Mouse (Mus musculus): ENCODE results near the gene Gtf3c1.
"Not testable (repeated sequence)": the region's sequence is repeated elsewhere in the genome, so short reads cannot be mapped to it uniquely, and the experiment has no call there.

Gene Gtf3c1

DNA sequence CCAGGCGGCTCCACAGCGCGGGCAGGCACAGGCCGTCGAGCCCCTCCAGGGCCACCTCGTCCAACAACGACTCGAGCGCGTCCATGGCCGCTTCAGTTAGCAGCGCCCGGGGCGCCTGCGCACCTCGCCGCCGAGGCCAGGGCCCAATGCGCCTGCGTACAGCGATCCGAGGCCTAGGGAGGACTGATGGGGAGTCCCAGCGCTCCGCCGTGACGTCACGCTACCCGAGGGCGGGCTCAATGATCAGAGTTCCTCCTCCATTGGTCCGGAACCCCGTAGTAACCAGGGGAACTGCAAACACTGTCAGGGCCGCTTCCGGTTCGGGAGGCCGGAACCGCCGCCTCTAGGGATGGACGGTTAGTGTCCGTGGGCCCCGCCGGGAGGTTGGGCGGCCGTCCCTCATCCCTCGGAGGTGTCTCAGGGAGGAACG, at the start of gene Gtf3c1, which contains the start of gene D430042O09Rik:
Gtf3c1 (minus strand) TSS at position 188 of the 430 bp plus-strand sequence.
D430042O09Rik (plus strand) TSS at position 296 of the 430 bp plus-strand sequence.
- peak; percentile 94 for DNase-seq (ENCODE audit: extremely low spot score, low read depth, low spot score)

DNA sequence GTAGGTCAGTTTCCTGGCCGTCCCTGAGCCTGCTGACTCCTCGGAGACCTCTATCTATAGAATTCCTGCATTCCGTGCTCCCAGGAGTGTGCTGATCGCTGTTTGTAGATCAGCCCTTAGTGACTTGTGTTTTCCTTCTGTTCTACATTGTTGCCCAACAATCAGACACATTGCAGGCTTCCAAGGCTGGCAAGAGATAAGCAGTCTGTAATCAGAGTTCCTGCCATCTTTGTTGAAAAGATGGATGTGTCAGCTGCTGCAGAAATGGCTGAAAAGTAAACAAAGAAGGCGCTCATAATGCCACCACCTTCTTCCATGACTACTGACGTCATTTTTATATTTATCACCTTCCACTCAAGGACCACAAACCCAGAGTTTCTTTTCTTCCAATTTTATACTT, 49.2 kb upstream of the Gtf3c1 start:
- no peak for DNase-seq (ENCODE audit: extremely low spot score, low read depth, low spot score)

DNA sequence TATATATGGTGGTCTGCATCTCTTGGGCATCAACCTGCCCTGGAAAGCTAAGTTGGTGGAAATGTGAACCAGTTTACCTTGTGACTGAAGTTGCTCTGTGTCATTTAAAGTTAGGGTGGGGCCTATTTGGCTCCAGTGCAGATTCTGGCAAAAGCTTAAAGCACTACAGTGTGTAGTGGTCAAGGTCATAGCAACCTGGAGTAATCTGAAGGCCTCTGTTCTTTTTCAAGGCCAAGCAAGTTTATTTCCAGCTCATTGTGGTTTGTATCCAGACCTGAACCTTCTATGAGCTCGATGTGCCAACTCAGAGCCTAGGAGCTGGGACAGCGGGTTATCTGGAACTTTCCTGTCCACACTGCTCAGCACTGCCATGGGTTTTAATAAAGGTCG, 45.7 kb upstream of the Gtf3c1 start:
- no peak for DNase-seq (ENCODE audit: extremely low spot score, low read depth, low spot score)

DNA sequence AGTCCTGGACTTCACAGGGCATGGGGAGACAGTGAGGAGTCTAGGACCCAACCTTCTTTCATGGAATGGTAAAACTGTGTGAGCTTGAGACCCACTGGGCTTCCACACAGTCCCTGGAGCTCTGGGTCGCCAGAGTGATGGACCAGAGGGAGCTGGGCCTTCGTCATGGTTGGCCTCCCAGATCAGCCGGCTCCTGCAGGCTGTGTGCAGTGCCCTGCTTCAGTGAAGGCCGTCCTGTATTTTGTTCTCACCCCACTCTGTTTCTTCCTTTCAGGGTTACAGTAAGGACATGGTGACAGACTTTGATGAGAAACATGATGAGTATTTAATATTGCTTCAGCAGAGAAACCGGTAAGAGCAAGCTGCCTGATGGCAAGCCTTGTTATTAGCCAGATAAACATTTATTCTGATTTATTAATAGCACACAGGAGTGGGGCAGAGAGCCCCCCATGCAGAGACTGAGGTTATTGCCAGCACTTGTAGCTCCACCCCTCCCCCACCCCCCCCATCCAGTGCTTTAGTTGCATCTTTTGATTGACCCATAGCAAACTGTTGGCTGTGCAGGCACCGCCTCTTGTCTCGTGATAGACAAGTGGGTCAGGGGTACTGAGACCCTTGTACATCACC, 45.2 kb upstream of the Gtf3c1 start:
- no peak for DNase-seq (ENCODE audit: extremely low spot score, low read depth, low spot score)

DNA sequence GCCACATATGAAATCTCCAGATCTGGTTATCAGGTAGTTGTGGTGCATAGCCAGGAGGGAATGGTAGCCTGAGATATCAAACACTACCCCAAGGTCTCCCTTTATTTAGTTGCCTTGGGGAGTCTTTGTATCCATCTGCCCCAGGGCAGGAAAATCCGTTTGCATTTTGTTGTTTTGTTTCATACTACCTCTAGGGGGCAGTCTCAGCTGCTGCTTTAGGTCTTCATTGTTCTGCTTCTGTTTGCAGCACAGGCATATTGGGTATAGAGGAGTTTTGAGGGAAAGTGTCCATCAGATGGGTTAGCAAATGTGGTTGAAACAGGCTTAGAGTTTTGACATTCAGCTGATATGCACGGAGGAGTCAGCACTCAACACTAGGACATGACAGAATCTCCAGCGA, 40.6 kb upstream of the Gtf3c1 start:
- DNase-seq (ENCODE audit: extremely low spot score, low read depth, low spot score), result peak; percentile 41

DNA sequence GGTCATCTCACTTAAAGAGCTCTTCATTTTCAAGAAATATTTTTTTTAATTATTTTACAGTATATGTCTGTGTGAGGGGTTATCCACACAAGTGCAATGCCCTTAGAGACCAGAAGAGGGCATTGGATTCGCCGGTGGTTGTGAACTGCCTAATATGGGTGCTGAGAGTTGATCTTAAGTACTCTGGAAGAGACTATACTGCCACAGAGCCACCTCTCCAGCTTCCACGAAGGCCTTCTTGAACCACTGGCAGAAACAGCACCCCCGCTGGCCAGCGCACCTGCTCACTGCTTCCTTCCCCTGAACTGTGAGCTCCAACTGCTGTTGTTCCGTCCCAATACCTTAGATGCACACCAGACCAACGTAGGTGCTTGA, 39.7 kb upstream of the Gtf3c1 start:
- DNase-seq (ENCODE audit: extremely low spot score, low read depth, low spot score), result no peak

DNA sequence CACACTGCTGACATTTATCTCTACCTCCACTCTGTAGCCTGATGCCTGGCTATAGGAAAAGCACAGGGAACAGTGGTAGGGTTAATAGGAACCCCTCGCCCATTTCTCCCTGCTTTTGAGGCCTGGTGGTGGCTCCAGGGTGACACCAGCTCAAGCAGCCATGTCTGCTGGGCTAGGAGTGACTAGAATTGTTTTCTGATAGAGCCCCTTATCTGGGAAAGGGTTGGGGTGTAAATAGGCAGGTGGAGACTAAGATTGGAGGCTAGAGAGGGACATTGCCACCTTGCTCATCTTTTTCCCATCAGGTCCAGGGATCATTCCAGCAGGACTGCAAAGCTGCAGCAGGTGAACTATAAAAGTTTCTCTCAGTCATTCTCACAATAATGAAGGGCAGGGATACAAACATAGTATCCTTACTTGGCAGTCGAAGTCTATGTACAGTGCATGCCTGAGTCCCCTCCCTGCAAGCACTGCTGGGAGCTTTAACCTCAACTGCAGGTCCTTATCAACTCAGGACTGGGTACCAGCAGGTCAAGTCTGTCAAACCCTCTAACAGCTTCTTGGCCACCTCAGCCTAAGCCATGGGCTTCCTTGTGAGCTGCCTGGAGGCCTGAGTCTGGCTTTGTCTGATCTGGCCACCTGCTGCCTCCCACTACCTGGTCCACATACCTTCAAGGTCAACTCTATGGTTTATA, 39.2 kb upstream of the Gtf3c1 start:
- no peak for DNase-seq (ENCODE audit: extremely low spot score, low read depth, low spot score)

DNA sequence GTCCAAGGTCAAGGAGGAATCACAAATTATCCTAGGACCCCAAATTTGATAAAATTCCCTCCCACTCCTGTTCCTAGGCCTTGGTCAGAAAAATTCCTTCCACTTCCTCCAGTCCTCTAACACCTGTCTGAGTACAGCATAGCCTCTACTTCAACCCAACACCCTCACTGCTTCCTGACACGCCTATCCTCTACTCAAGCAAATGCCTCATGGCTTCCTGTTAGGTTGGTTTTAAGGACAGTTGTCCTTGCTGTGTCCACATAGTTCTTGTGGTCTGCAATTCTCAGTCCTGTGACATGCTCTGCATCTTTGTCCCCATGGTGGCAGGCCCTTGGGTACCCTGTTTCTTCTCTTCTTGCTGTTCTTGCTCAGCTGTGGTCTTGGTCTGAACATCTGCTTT, 37.2 kb upstream of the Gtf3c1 start:
- no peak for DNase-seq (ENCODE audit: extremely low spot score, low read depth, low spot score)

DNA sequence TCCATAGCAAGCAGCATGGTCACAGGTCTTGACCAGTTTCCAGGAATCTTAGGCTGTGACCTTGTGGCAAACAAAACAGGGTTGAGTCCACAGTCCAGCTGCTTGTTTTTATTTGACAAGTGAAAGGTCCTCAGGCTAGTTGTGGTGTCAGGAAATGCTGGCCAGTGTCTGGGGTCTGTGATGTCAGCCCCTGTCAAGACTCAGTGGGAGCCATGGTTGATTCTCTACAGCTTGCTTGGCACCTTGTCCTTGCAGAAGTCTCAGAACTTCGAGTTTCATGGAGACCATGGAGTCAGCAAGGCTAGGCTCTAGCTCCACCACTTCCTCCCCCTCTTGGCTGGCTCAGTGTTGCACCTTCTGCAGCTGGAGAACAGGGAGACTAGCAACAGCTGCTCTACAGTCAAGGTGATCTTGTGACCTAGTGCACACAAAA, 33.7 kb upstream of the Gtf3c1 start:
- no peak for DNase-seq (ENCODE audit: extremely low spot score, low read depth, low spot score)

DNA sequence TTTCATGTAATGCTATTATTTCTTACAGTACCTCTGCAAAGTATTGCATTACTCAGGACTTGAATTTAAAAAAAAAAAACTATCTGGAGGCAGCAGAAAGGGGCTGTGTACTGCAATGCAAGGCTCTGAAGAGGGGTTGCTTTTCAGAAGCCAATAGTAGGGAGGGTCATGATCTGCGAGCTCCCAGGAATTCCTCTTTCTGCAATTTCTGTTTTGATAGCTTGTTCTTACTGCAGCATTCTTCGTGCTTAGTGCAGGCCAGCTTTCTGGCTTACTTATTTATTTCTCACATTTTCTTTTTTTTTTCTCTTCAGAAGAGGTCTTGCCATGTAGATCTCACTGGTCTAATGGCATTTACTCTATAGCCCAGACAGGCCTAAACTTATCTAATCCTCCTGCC, 32.9 kb upstream of the Gtf3c1 start:
- no peak for DNase-seq (ENCODE audit: extremely low spot score, low read depth, low spot score)

DNA sequence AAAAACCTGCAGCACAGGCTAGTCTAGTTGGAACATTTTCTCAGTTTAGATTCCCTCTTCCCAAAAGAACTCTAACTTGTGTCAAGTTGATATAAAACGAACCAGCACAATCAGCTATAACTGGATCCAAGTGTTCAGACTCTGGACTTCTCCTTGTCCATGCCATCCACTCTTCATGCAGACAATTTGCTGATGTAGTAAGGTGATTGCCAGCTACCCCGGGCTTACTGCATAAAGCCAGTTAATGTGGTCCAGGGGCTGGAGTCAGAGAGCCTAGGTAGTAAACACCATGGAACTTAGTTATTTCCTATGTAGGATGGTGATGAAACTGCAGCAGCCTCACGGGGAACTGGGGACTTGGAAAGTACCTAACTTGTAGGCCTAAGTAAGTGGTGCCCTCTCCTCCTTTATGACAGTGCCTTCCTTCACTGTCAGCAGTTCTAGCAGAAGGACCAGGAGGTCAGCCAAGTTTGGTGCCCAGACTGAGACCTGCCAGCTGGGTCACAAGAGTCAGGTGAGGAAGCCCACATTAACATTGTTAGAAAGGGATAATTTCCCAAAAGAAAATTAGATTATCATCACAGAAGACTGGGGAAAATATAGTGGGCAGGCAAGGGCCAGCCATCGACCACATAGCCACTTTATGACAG, 28.9 kb upstream of the Gtf3c1 start:
- DNase-seq (ENCODE audit: extremely low spot score, low read depth, low spot score), result no peak

DNA sequence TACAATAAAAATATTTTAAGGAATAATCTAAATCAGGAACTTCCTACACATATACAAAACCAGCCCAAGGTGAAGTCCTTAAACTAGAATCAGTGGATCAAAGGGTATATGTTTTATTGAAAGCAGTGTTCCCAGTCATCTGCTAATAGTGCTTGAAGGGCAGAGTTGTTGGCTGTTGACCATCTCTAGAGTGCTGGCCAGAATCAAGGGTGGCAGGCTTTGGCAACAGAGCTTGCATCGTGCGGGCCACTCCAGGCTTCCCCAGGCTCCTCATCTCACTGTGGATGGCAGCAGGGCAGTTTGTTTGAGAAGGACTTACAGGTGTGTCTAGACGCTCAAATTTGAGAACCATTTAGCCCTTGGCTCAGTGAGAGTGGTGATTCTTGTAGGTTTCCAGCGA, 26.2 kb upstream of the Gtf3c1 start:
- no peak for DNase-seq (ENCODE audit: extremely low spot score, low read depth, low spot score)

DNA sequence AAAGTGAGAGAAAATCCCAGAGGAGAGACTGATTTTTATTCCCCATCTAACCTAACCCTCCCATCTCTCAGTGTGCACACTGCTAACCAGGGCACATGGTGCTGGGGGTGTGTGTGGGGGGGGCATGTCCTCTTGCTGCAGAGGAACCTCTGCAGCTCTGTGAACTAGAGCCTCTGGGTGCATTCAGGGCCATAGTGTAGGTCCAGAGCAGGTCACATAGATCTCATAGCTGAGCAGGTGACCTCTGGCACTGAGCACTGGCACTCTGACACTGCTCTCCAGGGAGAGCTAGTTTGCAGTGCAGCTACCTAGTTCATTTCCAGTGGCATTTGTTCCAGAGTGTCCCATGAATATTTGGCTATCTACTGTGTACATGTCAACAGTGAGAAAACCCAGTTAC, 24.1 kb upstream of the Gtf3c1 start:
- DNase-seq (ENCODE audit: extremely low spot score, low read depth, low spot score), result no peak

DNA sequence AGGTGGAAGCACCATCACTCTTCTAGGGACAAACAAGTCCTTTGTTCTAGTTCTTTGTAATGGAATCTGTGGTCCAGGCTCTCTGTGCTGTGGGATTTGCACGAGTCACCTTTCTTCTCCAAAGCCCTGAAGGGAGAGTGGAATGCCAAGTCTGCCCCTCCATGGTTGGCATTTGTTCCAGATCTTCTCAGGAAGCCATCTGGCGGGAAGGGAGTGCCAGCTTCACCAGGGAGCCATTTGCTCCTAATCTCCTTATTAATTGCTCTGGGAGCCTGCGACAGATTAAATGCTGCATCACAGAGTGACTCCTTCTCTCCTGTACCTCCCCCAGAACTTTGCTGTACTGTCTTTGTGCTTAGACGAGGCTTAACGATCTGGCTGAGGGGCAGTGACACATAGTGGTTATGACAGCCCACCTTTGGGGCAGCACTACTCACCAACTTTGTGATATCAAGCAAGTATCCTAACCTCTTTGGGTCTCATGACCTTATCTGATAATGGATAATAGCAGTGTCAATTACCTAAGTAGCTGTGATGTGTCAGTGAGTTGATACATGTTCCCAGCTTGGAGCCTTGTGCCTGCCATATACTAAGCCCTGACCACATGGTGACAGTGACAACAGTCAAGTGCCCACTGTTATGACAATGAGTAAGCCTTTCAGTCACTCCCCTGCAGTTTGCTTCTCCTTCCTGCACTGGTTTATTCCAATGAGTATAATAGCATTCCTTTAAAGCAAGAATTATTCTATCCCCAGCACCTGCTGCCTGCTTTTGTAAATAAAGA, 15.8 kb upstream of the Gtf3c1 start:
- DNase-seq (ENCODE audit: extremely low spot score, low read depth, low spot score), result no peak

DNA sequence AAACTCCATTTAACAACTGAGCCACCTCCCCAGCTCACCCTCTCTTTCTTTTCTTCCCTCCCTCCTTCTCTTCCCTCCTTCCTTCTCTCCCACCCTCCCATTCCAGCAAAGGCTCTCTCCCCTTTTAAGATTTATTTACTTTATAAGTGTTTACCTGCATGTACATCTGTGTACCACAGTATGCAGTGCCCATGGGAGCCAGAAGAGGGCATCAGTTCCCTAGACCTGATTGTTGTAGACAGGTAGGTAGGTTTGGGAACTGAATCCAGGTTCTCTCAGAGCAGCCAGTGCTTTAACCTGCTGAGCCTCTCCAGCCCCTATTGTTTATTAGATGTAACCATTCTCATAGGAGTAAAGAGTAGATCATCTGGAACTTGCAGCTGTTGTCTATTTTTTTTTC, 14.5 kb upstream of the Gtf3c1 start:
- no peak for DNase-seq (ENCODE audit: extremely low spot score, low read depth, low spot score)

DNA sequence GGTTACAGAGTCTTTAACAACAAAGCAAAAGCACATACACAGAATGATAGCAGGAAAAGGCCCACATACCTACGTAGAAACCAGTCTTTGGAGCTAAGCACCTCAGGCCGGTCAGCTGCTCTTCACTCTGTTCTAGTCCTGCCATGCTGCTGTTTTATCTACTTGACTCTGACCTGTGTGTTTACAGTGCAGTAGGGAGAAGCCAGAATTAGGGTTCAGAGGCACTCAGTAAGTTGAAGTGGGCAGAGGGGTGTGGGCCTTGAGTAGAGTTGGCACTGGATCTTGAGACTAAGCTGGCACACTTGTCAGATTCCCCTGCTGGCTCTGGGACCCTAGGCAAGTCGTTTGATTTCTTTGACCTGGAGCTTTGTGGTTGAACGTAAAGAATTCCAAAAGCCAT, 13.5 kb upstream of the Gtf3c1 start:
- DNase-seq (ENCODE audit: extremely low spot score, low read depth, low spot score), result no peak

DNA sequence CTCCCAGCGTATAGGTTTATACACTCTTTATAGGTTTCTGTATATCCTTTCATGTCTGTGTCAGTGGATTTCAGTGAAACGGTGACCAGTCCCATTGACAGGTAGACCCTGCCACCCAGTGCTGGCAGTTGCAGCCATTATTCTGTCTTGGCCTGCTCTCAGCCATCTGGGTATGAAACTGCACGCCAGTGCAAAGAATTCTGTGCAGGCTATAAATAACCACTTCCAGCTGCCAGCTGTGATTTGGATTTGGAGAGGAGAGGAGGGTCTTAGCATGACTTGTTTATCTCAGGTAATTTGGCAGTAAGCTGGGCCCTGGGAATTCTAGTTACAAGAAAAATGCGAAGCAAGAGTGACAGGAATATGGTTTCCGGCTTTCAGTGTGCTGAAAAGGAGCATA, 12.8 kb upstream of the Gtf3c1 start:
- DNase-seq (ENCODE audit: extremely low spot score, low read depth, low spot score), result no peak

DNA sequence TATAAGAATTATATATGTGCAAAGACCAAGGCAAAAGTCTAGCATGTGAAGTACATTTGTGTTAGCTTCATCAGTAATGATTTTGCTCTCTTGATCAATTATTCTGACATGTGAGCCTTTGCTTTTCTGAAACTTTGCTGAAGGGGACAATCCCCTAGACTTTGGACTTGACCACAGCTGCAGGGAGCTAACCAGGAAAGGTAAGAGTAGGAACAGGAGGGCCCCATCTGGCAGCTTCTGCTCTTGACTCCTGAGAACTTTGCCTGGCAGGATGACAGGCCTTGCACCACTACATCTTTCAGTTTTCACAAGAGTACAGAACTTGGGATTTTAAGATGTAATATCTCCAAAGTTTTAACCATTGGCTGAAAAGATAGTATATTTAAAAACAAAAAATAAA, 10.0 kb upstream of the Gtf3c1 start:
- DNase-seq (ENCODE audit: extremely low spot score, low read depth, low spot score), result no peak

DNA sequence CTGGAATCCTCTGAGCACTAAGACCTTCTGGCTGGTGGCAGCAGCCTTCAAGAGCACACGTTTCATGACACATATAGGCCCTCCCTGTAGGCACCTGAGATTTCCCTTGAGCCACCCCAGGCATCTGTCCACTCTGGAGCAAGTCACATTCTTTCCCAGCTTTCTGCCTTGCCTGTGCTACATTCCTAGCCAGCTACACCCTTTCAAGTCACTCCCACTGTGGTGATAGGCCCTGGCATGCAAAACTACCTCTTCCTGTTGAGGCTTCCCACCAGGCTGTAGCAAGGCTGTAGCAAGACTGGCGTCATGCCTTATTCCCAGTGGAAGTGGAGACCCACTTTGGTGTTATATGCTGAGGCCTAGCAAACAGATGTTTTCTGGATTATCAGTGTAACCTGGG, 9.1 kb upstream of the Gtf3c1 start:
- no peak for DNase-seq (ENCODE audit: extremely low spot score, low read depth, low spot score)

DNA sequence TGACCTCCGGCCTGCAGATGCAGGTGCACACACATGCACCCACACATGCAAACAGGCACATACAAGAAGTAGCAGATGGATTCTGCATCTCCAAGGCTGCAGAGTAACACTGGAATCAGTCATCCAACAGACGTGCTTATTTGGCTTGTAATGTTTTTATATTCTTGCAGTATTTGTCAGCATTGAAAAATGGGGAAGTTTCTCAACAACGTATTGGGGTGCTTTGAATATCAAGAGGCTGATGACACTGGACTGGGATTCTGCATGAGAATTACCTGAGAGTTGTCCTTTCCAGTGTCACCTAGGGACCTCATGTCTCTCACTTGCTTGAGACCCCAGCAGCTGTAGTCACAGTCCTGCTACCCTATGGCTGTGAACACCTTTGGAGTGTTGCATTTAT, 7.2 kb upstream of the Gtf3c1 start:
- DNase-seq (ENCODE audit: extremely low spot score, low read depth, low spot score), result no peak

DNA sequence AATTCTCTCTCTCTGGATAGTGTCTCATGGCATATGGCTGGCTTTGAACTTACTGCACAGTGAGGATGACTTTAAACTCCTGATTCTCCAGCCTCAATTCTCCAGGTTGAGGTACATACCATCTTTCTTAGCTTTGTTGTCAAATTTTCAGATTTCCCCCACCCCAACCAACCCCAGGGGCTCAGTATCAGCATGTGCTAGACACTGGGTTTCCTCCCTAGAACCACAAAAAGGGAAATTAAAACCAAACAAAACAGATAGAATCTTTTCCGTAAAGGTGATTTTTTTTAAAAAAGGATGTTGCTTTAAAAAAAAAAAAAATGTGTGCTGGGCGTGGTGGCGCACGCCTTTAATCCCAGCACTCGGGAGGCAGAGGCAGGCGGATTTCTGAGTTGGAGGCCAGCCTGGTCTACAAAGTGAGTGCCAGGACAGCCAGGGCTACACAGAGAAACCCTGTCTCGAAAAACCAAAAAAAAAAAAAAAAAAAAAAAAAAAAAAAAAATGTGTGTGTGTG, 6.0 kb upstream of the Gtf3c1 start:
- not testable (repeated sequence) for DNase-seq (ENCODE audit: extremely low spot score, low read depth, low spot score)

Measured in hindlimb bud, embryonic 11.5 days (tissue).